Comparison of ENCODE assay signal across 15 mouse cellular contexts in the genomic region with DNA sequence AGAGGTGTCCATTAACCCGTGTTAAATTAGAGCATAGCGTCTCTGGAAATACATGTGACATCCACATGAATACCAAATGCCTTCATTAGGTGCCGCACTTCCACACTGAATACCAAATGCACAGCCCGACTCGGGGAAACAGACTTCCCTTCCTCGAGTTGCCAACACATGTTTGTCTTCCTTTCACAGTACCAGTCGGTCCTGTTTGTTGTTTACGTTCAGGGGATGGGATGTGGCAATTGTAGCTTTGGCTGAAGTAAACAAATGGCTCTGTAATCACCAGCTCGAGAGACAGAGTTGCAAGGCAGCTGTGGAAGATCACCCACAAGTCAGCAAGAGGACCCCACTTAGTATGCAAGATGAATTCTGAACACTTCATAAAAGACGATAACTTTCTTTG.
DNase-seq lines count a peak whose midpoint lies in the region.
"Had no signal": no experiment of that assay in that cellular context is flagged by ENCODE, and none has a peak within 500 bp of the region (broad histone marks: within the 10 kb centered on the region; RNA-seq: fewer than 3 reads in every experiment).

No protein-coding gene starts in this region.

- intact Hi-C loops in heart, postnatal 36 days (cut with DNase I): no loop called here

- DNase-seq in heart, adult 11 months: peak; percentile 25
- no peak for DNase-seq in heart, postnatal 36 days
- peak; percentile 1 for DNase-seq in urinary bladder, adult 18-20 months (ENCODE audit: low spot score in 2 of 2)
- no peak for DNase-seq in urinary bladder, postnatal 25 days (ENCODE audit: low spot score)
- DNase-seq in lung, postnatal 25 days (ENCODE audit: low spot score): peak; percentile 0
- no peak for DNase-seq in adipocyte (ENCODE audit: low spot score)
- DNase-seq in ovary, postnatal 14 days (ENCODE audit: low spot score): no peak
- DNase-seq: adrenal gland, adult 2 months; B cell, adult 2 months; cerebellum, adult 8-10 months; cerebellum, postnatal 36 days; embryo, embryonic 11 days; gastrocnemius, postnatal 10 days; kidney, adult 11 months; left cerebral cortex, postnatal 4 days had no signal

Comparison
In these comparisons a context has a peak if more than half of its experiments do, and no peak if none do; other contexts are left out.
1. DNase-seq: peak in heart, adult 11 months (single experiment), urinary bladder, adult 18-20 months (2 of 2) and lung, postnatal 25 days (single experiment); none in heart, postnatal 36 days (0 of 2), urinary bladder, postnatal 25 days (single experiment), adipocyte (single experiment) and ovary, postnatal 14 days (single experiment).